Mouse (Mus musculus): ENCODE data around the gene Ifit2. TPM values are rescaled to one million over a fixed set of nuclear protein-coding genes. Genes with fewer than 3 reads are reported as not detected.

The Ifit2 gene
- total and polyA plus RNA-seq, 3 experiments = 0.23 to 0.33 TPM; not detected in 1

DNA sequence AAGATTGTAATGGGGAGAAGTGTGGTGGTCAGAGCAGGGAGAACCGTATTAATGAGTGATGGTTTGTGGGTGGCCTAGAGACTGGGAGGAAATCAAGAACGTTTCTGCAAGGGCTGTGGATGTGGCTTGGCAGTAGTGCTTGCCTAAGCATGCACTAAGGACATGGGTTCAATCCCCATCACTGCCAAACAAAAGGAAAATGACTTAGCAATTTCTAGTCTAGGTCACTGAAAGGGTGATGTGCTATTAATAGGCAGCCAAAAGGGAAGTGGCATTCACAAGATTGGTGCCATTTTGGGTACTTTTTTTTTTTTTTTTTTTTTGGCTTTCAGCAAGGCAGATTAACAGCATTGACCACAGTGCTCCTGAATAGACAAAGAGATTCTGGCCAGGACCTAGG lies 29.1 kb upstream of the Ifit2 start:
- Histone ChIP-seq H3K4me3 (ENCODE audit: low read depth, low read length) (no peak overlapping the region), H3K9me3 (replicated peaks) (no peaks in the 10 kb centered on the region), H3K36me3 (replicated peaks) (no peaks in the 10 kb centered on the region), H3K4me1 (ENCODE audit: insufficient read depth, low read depth, low read length) (no peaks in the 10 kb centered on the region), H3K27me3 (ENCODE audit: insufficient read depth, low read length) (no peaks in the 10 kb centered on the region)
- DNase-seq (ENCODE audit: low spot score) (no peak), ATAC-seq (ENCODE audit: extremely low read depth, insufficient number of reproducible peaks, low FRiP score, poor library complexity, severe bottlenecking) (no peak)
- TF ChIP-seq GATA1 (IDR thresholded peaks at IDR 0.05; ENCODE audit: borderline replicate concordance, low read length) (no peak), TAL1 (conservative IDR thresholded peaks at IDR 0.05; ENCODE audit: low read depth, low read length) (no peak), POLR2AphosphoS5 (IDR thresholded peaks at IDR 0.05; ENCODE audit: insufficient replicate concordance, low read depth, low read length) (no peak), GATA2 (IDR thresholded peaks at IDR 0.05; ENCODE audit: borderline replicate concordance, low read depth, low read length) (no peak), CTCF (IDR thresholded peaks at IDR 0.05; ENCODE audit: low read depth, low read length) (no peak)

DNA sequence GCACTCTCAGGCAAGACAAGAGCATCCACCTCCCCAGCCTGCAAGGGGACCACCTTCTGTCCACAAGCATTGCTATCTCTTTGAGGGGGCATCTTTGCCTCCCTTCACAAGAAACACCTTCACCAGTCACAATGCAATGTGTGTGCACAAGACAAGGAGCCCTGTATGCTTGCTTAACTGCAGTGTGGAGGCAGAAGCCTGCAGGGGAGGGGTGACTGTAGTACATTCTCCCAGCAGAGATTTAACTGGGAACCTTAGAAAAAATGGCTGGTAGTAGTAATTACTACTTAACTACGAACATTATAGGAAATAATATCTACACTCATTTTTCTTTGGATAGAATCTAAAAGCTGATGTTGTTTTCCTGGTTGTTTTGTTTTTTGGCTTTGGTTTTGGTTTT lies 28.5 kb upstream of the Ifit2 start:
- DNase-seq (ENCODE audit: low spot score) = no peak
- no peak for ATAC-seq (ENCODE audit: extremely low read depth, insufficient number of reproducible peaks, low FRiP score, poor library complexity, severe bottlenecking)
- peaks cover 3% of the 10 kb centered on the region; the same call in 1 of the 2 replicates for H3K27me3 ChIP-seq (ENCODE audit: insufficient read depth, low read length)
- no peaks in the 10 kb centered on the region for H3K4me1 ChIP-seq (ENCODE audit: insufficient read depth, low read depth, low read length)
- no peaks in the 10 kb centered on the region for H3K9me3 ChIP-seq (replicated peaks)
- no peak for TF ChIP-seq GATA1 (IDR thresholded peaks at IDR 0.05; ENCODE audit: borderline replicate concordance, low read length)
- TF ChIP-seq POLR2AphosphoS5 (IDR thresholded peaks at IDR 0.05; ENCODE audit: insufficient replicate concordance, low read depth, low read length) = no peak
- TF ChIP-seq GATA2 (IDR thresholded peaks at IDR 0.05; ENCODE audit: borderline replicate concordance, low read depth, low read length) = no peak
- TF ChIP-seq TAL1 (conservative IDR thresholded peaks at IDR 0.05; ENCODE audit: low read depth, low read length) = no peak
- no peak for TF ChIP-seq CTCF (IDR thresholded peaks at IDR 0.05; ENCODE audit: low read depth, low read length)
- no peaks in the 10 kb centered on the region for H3K36me3 ChIP-seq (replicated peaks)
- H3K4me3 ChIP-seq (ENCODE audit: low read depth, low read length) = no peak overlapping the region

DNA sequence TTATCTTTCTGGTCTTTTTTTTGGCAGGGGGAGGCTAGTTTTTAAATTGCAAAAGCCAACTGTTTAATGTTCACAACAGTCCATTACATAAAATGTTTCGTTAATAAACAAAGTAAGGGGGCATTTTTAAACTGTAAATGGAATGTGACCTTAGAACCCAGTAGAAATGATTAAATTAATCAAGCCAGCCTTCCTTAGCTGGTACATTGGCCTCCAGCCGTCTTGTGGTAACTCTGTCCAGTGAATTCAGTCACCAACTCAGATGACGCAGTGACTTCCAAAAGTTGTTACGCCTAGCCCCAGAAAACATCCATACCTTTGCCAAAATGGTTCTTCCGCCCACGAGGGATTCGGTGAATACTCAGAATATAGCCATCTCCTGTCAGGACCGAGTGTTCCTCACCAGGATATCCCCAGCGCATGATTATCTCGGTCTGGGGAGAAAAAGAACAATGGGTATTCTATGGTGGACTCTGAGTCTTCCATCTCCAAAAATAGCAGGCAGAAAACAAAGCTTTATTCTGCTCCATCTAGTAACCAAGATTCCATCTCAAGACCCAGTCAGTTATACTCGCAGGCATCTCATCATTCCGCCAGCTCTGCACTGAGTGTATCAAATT lies 27.3 kb upstream of the Ifit2 start:
- no peak for TF ChIP-seq TAL1 (conservative IDR thresholded peaks at IDR 0.05; ENCODE audit: low read depth, low read length)
- TF ChIP-seq GATA1 (IDR thresholded peaks at IDR 0.05; ENCODE audit: borderline replicate concordance, low read length) = no peak
- no peak for TF ChIP-seq CTCF (IDR thresholded peaks at IDR 0.05; ENCODE audit: low read depth, low read length)
- Histone ChIP-seq H3K36me3 (replicated peaks) (no peaks in the 10 kb centered on the region), H3K4me3 (ENCODE audit: low read depth, low read length) (no peak overlapping the region), H3K4me1 (ENCODE audit: insufficient read depth, low read depth, low read length) (no peaks in the 10 kb centered on the region), H3K27me3 (ENCODE audit: insufficient read depth, low read length) (peaks cover 8% of the 10 kb centered on the region; the same call in 1 of the 2 replicates), H3K9me3 (replicated peaks) (no peaks in the 10 kb centered on the region)
- ATAC-seq (ENCODE audit: extremely low read depth, insufficient number of reproducible peaks, low FRiP score, poor library complexity, severe bottlenecking) (no peak), DNase-seq (ENCODE audit: low spot score) (no peak)

DNA sequence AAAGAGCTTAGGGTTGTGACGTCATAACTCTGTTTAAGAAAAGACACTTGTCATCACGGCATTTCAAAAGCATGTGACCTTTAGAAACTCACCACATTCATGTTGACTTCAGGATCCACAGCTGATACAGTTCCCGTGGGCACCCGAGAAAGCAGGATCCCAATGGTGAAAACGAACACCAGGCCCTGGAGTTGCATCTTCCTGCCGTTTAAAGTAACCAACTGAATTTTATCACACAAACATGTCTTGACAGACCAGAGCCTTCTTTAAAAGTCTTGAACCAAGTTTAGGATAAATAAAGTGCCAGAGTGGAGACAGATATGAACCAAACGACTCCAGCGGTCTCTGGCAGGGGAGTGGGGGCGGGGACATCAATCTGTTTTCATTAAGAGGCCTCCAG lies 25.8 kb upstream of the Ifit2 start:
- TF ChIP-seq GATA2 (IDR thresholded peaks at IDR 0.05; ENCODE audit: borderline replicate concordance, low read depth, low read length) = no peak
- ATAC-seq (ENCODE audit: extremely low read depth, insufficient number of reproducible peaks, low FRiP score, poor library complexity, severe bottlenecking) (no peak), DNase-seq (ENCODE audit: low spot score) (no peak)
- Histone ChIP-seq H3K36me3 (replicated peaks) (no peaks in the 10 kb centered on the region), H3K27me3 (ENCODE audit: insufficient read depth, low read length) (peaks cover 8% of the 10 kb centered on the region; the same call in 1 of the 2 replicates), H3K9me3 (replicated peaks) (no peaks in the 10 kb centered on the region), H3K4me3 (ENCODE audit: low read depth, low read length) (no peak overlapping the region), H3K4me1 (ENCODE audit: insufficient read depth, low read depth, low read length) (no peaks in the 10 kb centered on the region)

DNA sequence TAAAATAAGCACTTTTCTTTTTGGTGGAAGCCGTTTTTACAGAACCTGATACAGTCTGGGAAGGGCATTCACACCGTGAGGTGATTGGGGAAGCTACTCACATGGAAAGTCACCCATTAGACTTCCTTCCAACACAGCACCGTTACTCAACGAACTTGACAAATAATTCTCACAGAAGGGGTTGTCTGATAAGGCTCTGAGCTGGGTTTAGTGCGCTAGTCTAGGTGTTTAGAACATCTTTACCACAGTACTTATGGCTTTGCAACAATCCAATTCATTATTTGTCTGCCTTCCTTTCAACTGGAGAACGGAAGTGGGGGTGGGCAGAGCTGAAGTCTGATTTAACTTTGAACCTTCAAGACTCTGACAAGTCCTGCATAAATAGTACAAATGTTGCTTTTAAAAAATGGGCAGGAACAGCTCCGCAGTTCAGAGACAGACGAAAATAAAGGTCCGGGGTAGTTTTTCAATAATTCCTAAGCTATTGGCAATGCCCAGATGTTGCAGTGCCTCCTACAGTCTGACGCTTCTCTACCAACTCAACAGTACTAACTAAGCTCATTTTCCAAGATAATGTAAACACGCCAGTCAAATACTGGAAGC lies 24.1 kb upstream of the Ifit2 start:
- TF ChIP-seq POLR2AphosphoS5 (IDR thresholded peaks at IDR 0.05; ENCODE audit: insufficient replicate concordance, low read depth, low read length) (no peak), GATA1 (IDR thresholded peaks at IDR 0.05; ENCODE audit: borderline replicate concordance, low read length) (no peak), TAL1 (conservative IDR thresholded peaks at IDR 0.05; ENCODE audit: low read depth, low read length) (no peak), GATA2 (IDR thresholded peaks at IDR 0.05; ENCODE audit: borderline replicate concordance, low read depth, low read length) (no peak), CTCF (IDR thresholded peaks at IDR 0.05; ENCODE audit: low read depth, low read length) (no peak)
- Histone ChIP-seq H3K27me3 (ENCODE audit: insufficient read depth, low read length) (peaks cover 8% of the 10 kb centered on the region; the same call in 1 of the 2 replicates), H3K4me3 (ENCODE audit: low read depth, low read length) (no peak overlapping the region), H3K4me1 (ENCODE audit: insufficient read depth, low read depth, low read length) (no peaks in the 10 kb centered on the region), H3K36me3 (replicated peaks) (no peaks in the 10 kb centered on the region), H3K9me3 (replicated peaks) (no peaks in the 10 kb centered on the region)
- no peak for ATAC-seq (ENCODE audit: extremely low read depth, insufficient number of reproducible peaks, low FRiP score, poor library complexity, severe bottlenecking)
- no peak for DNase-seq (ENCODE audit: low spot score)

DNA sequence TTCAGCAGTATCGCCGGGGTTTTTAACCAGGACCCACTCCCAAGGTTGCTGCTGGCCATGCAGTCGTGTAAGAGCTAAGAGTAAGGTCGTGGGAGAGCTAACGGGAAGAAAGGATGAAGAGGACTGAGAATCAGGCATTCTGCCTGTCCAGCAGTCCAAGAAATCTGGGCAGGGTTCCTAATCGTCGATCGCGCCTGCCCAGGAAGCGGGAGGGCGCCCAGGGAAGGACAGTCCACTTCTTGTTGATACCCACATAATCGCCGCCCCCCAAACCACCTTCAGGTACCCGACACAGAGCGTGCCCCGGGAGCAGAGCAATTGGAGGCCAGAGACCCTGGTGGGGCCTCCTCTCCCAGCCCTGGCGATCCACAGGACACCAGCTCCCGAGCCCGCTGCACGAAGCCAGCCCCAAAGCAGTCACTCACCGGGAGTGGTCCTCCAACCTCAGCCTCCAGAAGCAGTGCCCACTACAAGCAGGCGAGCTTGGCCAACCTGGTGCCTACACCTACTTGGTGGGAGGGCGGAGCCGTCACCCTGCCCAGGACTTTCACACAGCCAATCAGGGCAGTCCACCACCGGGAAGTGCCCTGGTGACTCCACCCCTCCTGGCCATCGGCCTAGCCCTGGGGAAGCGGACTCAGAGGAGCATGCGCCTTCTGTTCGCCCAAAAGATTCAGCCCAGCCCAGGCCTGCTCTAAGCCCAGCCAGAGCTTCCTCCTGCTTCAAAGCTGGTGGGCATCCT lies 23.4 kb upstream of the Ifit2 start, which contains the start of gene Lipa:
Lipa (minus strand) TSS at position 534 of the 742 bp plus-strand sequence.
- TF ChIP-seq TAL1 (conservative IDR thresholded peaks at IDR 0.05; ENCODE audit: low read depth, low read length) (no peak), GATA2 (IDR thresholded peaks at IDR 0.05; ENCODE audit: borderline replicate concordance, low read depth, low read length) (no peak), CTCF (IDR thresholded peaks at IDR 0.05; ENCODE audit: low read depth, low read length) (no peak), GATA1 (IDR thresholded peaks at IDR 0.05; ENCODE audit: borderline replicate concordance, low read length) (no peak), POLR2AphosphoS5 (IDR thresholded peaks at IDR 0.05; ENCODE audit: insufficient replicate concordance, low read depth, low read length) (no peak)
- ATAC-seq (ENCODE audit: extremely low read depth, insufficient number of reproducible peaks, low FRiP score, poor library complexity, severe bottlenecking) = no peak
- no peaks in the 10 kb centered on the region for H3K9me3 ChIP-seq (replicated peaks)

More for the DNA sequence above, 23.4 kb upstream of the Ifit2 start, which contains the start of gene Lipa:
- H3K4me3 ChIP-seq (ENCODE audit: low read depth, low read length) = no peak within 1 kb of the TSS
- no peak for DNase-seq (ENCODE audit: low spot score)
- peaks cover 8% of the 10 kb centered on the region; the same call in 1 of the 2 replicates for H3K27me3 ChIP-seq (ENCODE audit: insufficient read depth, low read length)
- H3K36me3 ChIP-seq (replicated peaks) = no peaks in the 10 kb centered on the region
- H3K4me1 ChIP-seq (ENCODE audit: insufficient read depth, low read depth, low read length) = no peaks in the 10 kb centered on the region
